Mouse (Mus musculus): Measurements from ENCODE around the gene Rfx4. TPM values are rescaled to one million over a fixed set of nuclear protein-coding genes. Genes with fewer than 3 reads are reported as not detected.

Gene Rfx4
- polyA plus RNA-seq, 1 experiment = 0.30 TPM

- Histone ChIP-seq H3K9ac (ENCODE audit: low read depth, poor library complexity, severe bottlenecking) (no peak overlapping the region), H3K27me3 (ENCODE audit: control insufficient read depth, insufficient read depth, low read length, poor library complexity, severe bottlenecking) (no peaks in the 10 kb centered on the region), H3K9me3 (replicated peaks; ENCODE audit: control insufficient read depth, insufficient read depth, low read length, poor library complexity, severe bottlenecking) (no peaks in the 10 kb centered on the region), H3K27ac (ENCODE audit: insufficient read depth, low read length) (no peak overlapping the region), H3K4me1 (ENCODE audit: control insufficient read depth, insufficient read depth, low read length) (no peaks in the 10 kb centered on the region), H3K4me3 (ENCODE audit: low read depth, low read length) (no peak overlapping the region), H3K36me3 (ENCODE audit: control insufficient read depth, insufficient read depth, low read length, poor library complexity, severe bottlenecking) (0 out of 2 replicates have a peak, but pooled peaks cover 7% of the 10 kb centered on the region)
- TF ChIP-seq CTCF (IDR thresholded peaks at IDR 0.05; ENCODE audit: low read depth, low read length) = no peak
- TF ChIP-seq POLR2A (IDR thresholded peaks at IDR 0.05; ENCODE audit: insufficient read depth, low read length) = no peak
- no peak for TF ChIP-seq EP300 (IDR thresholded peaks at IDR 0.05; ENCODE audit: insufficient read depth, low read depth, low read length)
These were observed 198.4 kb downstream of the Rfx4 start for GRCm38 (mm10) chr10:84954236-84954635.

Other genes with a start within 250 kb of the Rfx4 start
- 52.1 and 53.4 TPM in 2 replicates for gene Ckap4, start 222.0 kb upstream of the Rfx4 start, polyA plus RNA-seq (2011; ENCODE audit: insufficient read depth, insufficient read length, low read depth, missing spikeins)
- gene Tcp11l2, start 179.4 kb upstream of the Rfx4 start, polyA plus RNA-seq (2011; ENCODE audit: insufficient read depth, insufficient read length, low read depth, missing spikeins) = 2.6 and 3.6 TPM in 2 replicates
- 44.3 and 45.8 TPM in 2 replicates for gene Polr3b, start 133.8 kb upstream of the Rfx4 start, polyA plus RNA-seq (2011; ENCODE audit: insufficient read depth, insufficient read length, low read depth, missing spikeins)
- 16.0 and 18.8 TPM in 2 replicates for gene Ric8b, start 161.6 kb downstream of the Rfx4 start, polyA plus RNA-seq (2011; ENCODE audit: insufficient read depth, insufficient read length, low read depth, missing spikeins)